9 mouse cellular contexts compared by ENCODE assay signal in the genomic region with DNA sequence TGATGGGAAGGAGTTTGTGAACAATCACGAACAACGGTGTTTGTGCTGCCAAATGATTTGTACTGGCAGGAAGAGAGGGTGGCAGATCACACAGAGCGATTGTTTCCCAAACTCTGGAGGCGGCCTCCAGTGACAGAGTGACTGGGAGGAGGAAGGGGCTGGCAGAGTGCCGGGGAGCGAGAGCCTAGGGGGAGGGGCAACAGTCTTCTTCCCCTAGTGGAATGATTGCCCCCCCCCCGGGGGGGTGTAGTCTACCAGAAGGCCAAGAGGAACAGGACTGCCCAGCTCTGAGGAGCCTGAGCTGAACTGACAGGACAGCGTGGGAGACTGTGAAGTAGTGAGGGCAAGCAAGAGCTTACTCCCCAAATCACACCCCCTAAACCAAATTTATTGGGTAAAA.
A peak's percentile ranks its signal among the peaks of the same experiment; 100 is the strongest.
DNase-seq lines count a peak whose midpoint lies in the region; ATAC-seq and TF ChIP-seq lines count a peak whose summit lies in the region.
"Had no signal": no experiment of that assay in that cellular context is flagged by ENCODE, and none has a peak within 500 bp of the region (broad histone marks: within the 10 kb centered on the region; RNA-seq: fewer than 3 reads in every experiment).

No protein-coding gene starts in this region.

- peak; percentile 90 for DNase-seq in brain, adult 2 months (ENCODE audit: low read depth, low spot score)
- DNase-seq in embryonic facial prominence, embryonic 10.5 days (ENCODE audit: low spot score) = peak; percentile 77
- DNase-seq in heart, adult 11 months = peak; percentile 96
- DNase-seq in intestine, embryonic 14.5 days (ENCODE audit: low spot score) = peak; percentile 78
- DNase-seq in left cerebral cortex, adult 2 months (ENCODE audit: extremely low spot score in 1 of 2, low spot score in 2 of 2) = peak; percentile 52 to 76
- peak; percentile 67 for DNase-seq in mesoderm, embryonic 11.5 days (ENCODE audit: low read depth, low spot score)
- peak; percentile 14 to 20 for DNase-seq in spleen, postnatal 14 days (ENCODE audit: low spot score in 2 of 2)
- no peak for DNase-seq in thymus, postnatal 25 days

- 0 out of 2 replicates have a peak overlapping the region, but pooled peaks have one; percentile 14 for H3K27ac ChIP-seq in embryonic facial prominence, embryonic 10.5 days (replicated peaks)
- H3K27ac ChIP-seq in intestine, embryonic 14.5 days (ENCODE audit: low read depth) = peak overlapping the region; percentile 60
- H3K27ac ChIP-seq in left cerebral cortex, adult 2 months = no peak overlapping the region
- H3K27ac ChIP-seq: liver, embryonic 15.5 days had no signal

- intact Hi-C loops in left cerebral cortex, adult 2 months (cut with DNase I) = loop anchor here (10.0 kb wide), 2 partner anchors 604 to 744 kb away; no protein-coding TSS in a partner anchor

- peaks cover 66% of the 10 kb centered on the region for H3K27me3 ChIP-seq in embryonic facial prominence, embryonic 10.5 days (replicated peaks; ENCODE audit: low read depth, poor library complexity, severe bottlenecking)
- H3K27me3 ChIP-seq in intestine, embryonic 14.5 days (replicated peaks; ENCODE audit: control insufficient read depth, insufficient read depth, low read length) = 0 out of 2 replicates have a peak, but pooled peaks cover 8% of the 10 kb centered on the region

- no peaks in the 10 kb centered on the region for H3K9me3 ChIP-seq in embryonic facial prominence, embryonic 10.5 days
- H3K9me3 ChIP-seq in intestine, embryonic 14.5 days (ENCODE audit: control insufficient read depth, low read length) = no peaks in the 10 kb centered on the region
- H3K9me3 ChIP-seq: liver, embryonic 15.5 days had no signal

- no peak; the same call in 1 of the 2 replicates for TF ChIP-seq CTCF in left cerebral cortex, adult 2 months (IDR thresholded peaks at IDR 0.05)

- ATAC-seq in intestine, embryonic 14.5 days (replicated peaks; ENCODE audit: low FRiP score, low TSS enrichment, low read depth) = peak; percentile 59; the same call in 1 of the 2 replicates

- peak overlapping the region; percentile 33 for H3K4me2 ChIP-seq in intestine, embryonic 14.5 days (ENCODE audit: low read length)
- H3K4me2 ChIP-seq: liver, embryonic 15.5 days had no signal

- H3K9ac ChIP-seq in intestine, embryonic 14.5 days (ENCODE audit: low read length) = no peak overlapping the region
- H3K9ac ChIP-seq: liver, embryonic 15.5 days had no signal

- peak overlapping the region; percentile 36; the same call in 1 of the 2 replicates for H3K4me3 ChIP-seq in embryonic facial prominence, embryonic 10.5 days
- H3K4me3 ChIP-seq in intestine, embryonic 14.5 days (ENCODE audit: low read depth, low read length) = no peak overlapping the region
- H3K4me3 ChIP-seq in left cerebral cortex, adult 2 months = no peak overlapping the region
- H3K4me3 ChIP-seq: liver, embryonic 15.5 days had no signal

- 4% methylated on average over 8 of the region's 8 CpGs for WGBS in embryonic facial prominence, embryonic 10.5 days
- WGBS in intestine, embryonic 14.5 days = 1% methylated on average over 8 of the region's 8 CpGs

- H3K4me1 ChIP-seq in embryonic facial prominence, embryonic 10.5 days = peaks cover 51% of the 10 kb centered on the region
- H3K4me1 ChIP-seq in intestine, embryonic 14.5 days (replicated peaks; ENCODE audit: control insufficient read depth, insufficient read depth, low read length) = peaks cover 20% of the 10 kb centered on the region

- no peaks in the 10 kb centered on the region for H3K36me3 ChIP-seq in embryonic facial prominence, embryonic 10.5 days (replicated peaks)
- no peaks in the 10 kb centered on the region for H3K36me3 ChIP-seq in intestine, embryonic 14.5 days (ENCODE audit: control insufficient read depth, insufficient read depth, low read length)
- H3K36me3 ChIP-seq: liver, embryonic 15.5 days had no signal
